Mouse (Mus musculus): Measurements from ENCODE around the gene Mthfd1.

GRCm38 (mm10) chr12:76253090-76253489 is 2.0 kb upstream of the Mthfd1 start:
- TF ChIP-seq CTCF (IDR thresholded peaks at IDR 0.05; ENCODE audit: control insufficient read depth, insufficient read depth, insufficient read length): no peak
- TF ChIP-seq MAX (IDR thresholded peaks at IDR 0.05): no peak
- no peak for TF ChIP-seq MYOG (IDR thresholded peaks at IDR 0.05; ENCODE audit: control insufficient read depth, extremely low read depth, insufficient read length)
- no peak for TF ChIP-seq CEBPB (IDR thresholded peaks at IDR 0.05; ENCODE audit: low read depth)
- TF ChIP-seq FOSL1 (IDR thresholded peaks at IDR 0.05; ENCODE audit: insufficient read depth, low read length, poor library complexity, severe bottlenecking): no peak
